Mouse (Mus musculus) liver, adult (tissue): ENCODE results near the gene Cadps2.

ENCODE experiments used
- GATA4 ChIP-seq: IDR thresholded peaks from 2 replicates; pipeline ENCODE4 v1.6.1; 2014; ENCODE audit warnings: mild to moderate bottlenecking, low read length; ENCODE audit not compliant: insufficient replicate concordance

Cadps2 gene

DNA sequence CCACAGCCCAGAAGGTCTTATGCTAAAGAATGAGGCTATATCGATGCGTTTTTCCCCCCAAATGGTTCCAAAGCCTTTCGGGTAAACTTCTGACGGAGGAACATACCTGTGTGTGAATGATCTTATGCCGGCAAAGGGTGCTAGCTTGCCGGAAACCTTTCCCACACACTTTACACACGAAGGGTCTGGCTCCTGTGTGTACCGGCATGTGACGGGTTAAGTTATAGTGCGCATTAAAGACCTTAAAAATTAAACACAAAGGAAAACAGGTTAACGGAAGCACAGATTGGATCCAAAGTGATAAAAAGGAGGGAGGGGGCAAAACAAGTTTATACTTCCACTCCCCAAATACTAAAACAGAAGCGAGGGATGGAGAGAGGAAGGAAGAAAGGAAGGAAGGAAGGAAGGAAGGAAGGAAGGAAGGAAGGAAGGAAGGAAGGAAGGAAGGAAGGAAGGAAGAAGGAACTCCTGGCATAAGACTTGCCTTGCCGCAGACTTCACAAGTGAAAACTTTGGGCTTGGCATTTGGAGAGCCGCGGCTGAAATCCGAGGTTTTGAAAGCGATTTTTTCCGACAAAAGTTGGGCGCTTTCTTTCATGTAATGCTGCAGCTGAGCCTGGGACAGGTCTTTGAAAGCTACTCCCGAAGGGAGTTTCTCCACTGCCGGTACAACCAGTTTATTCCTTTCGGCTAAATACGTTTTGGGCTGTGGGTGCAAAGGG lies 592.3 kb downstream of the Cadps2 start:
- no peak for TF ChIP-seq GATA4

DNA sequence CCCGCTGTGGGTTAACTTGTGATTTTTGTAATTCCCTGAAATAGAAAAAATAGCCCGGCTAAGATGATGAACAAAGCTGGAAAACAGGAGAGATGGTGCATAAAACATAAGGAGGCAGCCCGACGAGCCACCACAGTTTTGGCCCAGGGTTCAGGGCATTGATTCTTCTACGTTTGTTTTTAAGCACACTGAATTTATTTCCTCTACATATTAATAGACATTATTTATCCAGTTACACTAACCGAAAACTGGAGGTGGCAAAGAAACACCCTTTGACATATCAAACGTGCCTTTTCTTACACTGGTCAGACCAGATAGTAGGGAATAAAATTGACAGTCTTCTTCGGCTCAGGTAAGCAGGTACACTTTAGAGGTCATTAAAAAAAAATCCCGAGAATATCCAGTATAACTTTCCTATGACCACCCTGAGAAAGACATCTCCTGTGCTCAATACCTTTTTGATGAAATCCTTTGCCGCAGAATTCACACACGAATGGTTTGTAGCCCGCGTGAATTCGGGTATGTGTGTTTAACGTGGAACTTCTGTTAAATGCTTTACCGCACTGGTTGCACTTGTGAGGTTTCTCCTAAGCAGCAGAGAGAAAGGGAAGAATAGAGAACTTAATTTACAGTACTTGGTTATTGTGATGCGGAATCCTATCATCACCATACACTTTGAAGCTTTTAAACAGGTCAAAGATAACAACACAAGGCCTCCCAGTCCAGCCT lies 593.0 kb downstream of the Cadps2 start:
- no peak for TF ChIP-seq GATA4

DNA sequence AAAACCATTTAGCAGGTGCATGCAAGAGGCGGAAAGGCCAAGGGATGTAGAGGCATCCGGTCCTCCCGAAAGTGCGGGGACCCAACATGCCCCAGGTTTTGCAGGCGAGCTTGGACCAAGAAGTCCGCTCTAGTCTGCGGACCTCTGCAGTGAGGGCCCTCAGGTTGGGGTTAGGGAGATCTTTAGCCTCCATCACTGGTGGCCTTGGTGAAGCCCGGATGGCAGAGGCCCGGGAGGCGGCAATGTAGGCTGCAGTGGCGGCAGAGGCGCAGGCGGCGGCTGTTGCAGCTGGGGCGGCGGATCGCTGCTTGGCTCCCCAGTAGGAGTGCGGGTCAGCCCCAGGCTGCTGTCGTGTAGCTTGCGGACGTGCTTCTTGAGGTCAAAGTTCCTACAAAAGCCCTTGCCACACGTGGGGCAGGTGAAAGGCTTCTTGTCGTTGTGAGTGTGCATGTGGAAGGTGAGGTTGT lies 593.6 kb downstream of the Cadps2 start:
- TF ChIP-seq GATA4, result no peak

DNA sequence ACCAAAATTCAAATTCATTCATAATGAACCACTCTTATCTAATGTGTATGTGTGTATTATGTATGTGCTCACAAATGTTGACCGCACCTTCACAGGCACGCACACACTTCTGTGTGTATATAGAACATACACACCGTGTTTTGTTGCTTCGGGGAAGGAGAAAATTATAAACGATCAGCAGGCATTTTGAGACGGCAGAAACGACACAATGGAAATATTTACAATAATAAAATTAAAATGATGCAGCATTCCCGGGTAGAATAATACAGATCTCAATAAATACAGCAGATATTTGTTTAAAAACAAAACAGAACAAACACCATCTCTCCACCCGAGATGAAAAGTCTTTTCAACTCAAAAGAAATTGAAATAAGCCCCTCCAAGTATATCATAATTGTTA lies 594.1 kb downstream of the Cadps2 start:
- TF ChIP-seq GATA4, result no peak

DNA sequence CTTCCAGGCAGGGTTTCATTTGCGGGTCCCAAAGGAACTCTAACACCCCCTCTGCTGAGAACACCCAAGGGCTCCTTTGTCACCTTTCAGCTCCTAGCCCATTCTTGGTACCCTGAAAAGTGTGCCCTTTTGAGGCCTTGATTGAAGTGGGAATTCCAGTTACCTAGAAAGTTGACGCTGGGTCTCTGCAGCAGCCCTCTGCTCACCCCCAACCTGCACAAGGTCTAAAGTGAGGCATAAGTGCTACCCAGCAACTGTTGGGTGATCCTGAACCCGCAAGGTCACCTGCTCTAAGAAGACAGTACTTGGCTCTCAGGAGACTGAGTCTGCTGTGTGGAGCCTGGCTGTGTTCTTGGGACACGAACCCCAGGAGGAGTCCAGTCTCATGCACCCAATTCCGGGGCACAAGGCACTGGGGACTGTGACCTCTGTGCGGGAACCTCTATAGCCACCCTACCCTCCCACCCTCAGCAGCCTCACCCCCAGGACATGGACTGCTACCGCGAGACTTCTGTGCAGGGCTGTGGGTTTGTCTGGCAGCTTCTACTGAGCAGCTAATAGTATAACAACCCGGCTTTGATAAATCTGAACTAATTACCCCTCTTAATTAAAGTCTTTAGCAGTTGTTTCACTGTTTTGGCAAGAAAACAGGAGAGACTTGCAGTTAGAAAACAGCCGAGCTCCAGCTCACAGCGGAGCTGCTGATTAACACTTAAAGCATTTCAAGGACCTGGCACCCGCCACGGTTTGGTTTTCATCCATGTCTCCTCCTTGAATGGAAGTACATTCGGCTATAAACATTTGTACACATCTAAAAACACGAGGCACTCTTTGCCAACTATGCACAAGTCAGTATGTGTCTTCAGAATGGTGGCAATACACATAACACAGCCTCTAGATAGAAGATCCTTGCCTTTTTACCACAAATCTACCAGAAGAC lies 595.1 kb downstream of the Cadps2 start:
- TF ChIP-seq GATA4, result no peak
